Mouse (Mus musculus) heart, adult 8-10 months (tissue): Measurements from ENCODE around the gene Cntf. TPM values are rescaled to one million over a fixed set of nuclear protein-coding genes. Genes with fewer than 3 reads are reported as not detected.
"Not testable (repeated sequence)": the region's sequence is repeated elsewhere in the genome, so short reads cannot be mapped to it uniquely, and the experiment has no call there.

ENCODE experiments used
- DNase-seq: peaks from one replicate; pipeline ENCODE4 v3.0.0; 2022; ENCODE audit warnings: low spot score
- total RNA-seq, 4 experiments: library from RNA; stranded (reverse); gene quantifications; 2 replicates each; pipeline ENCODE4 v1.2.4; 2022

Cntf gene
- total RNA-seq, 4 experiments from 2014 or later, result 0.52 to 1.9 (median 0.95) TPM

DNA sequence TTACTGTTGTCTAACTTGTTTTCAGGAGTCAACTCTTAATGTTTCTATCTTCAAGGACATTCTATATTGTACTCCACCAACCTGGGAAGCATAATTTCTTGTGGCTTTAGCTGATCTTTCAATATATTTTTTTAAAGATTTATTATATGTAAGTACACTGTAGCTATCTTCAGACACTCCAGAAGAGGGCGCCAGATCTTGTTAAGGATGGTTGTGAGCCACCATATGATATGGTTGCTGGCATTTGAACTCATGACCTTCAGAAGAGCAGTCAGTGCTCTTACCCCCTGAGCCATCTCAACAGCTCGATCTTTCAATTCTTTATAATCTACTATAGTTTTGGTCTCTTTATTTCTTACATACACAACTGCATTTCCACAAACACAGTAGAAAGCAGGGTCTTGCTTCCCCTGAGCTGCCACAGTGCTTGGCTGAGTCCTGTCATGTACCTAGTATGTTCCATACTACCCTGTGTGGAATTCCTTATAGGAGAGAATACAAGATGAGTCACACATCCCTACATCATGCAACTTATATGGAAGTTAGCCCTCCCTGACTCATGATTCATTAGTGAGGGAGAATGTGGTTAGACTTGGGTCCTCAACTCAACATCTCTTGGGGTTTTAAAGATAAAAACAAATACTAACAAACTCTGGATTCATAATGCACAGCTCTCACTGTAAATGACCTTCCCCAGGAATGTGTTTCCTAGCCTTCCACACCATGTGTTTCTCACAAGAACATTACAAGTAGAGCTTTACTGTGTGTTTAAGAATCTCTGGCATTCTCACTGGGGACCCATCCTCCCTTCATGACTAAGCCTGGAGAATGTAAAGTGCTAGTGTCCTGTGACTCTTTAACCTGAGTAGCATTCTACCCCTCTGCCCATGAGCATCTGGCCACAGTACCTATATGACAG lies 3.0 kb downstream of the Cntf start:
- no peak for DNase-seq

DNA sequence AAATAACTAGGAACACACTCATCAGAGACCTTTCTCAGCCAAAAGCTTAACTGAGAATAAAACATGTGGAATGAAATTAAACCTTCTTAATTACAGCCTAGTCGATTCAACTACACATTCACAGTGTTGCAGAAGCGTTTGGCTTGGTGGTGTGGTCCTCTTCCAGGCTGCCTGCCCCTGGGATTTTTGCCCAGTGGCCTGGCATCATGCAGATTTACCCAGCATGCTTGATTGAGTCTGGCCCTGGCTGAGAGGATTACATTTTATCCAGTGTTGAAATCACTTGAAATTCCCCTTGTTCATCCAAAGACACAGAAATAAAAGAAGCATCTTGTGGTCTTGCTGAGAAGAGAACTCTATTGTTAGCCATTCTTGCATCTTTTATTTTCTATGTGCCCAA lies 5.8 kb downstream of the Cntf start:
- DNase-seq, result peak; percentile 22

DNA sequence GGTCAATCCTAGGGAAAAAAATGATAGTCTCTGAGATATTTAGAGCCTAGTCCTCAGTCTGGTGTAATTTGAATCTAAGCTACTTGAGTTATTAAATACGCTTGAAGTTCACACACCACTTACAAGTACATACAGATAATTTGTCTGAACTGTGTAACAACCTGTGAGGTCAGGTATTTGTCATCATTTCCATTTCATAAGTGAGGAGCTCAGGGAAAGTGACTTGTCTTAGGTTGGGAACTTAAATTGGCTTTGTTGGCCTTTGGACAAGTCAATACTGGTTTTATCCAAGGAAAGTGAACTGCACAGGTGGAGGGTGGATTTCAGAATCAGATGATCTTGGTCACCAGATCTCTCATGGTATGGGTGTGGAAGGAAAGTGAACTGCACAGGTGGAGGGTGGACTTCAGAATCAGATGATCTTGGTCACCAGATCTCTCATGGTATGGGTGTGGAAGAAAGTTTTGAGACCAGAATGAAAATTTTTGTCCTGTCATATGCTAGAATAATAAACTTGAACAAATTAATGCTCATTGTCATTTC lies 6.4 kb downstream of the Cntf start:
- DNase-seq, result no peak

DNA sequence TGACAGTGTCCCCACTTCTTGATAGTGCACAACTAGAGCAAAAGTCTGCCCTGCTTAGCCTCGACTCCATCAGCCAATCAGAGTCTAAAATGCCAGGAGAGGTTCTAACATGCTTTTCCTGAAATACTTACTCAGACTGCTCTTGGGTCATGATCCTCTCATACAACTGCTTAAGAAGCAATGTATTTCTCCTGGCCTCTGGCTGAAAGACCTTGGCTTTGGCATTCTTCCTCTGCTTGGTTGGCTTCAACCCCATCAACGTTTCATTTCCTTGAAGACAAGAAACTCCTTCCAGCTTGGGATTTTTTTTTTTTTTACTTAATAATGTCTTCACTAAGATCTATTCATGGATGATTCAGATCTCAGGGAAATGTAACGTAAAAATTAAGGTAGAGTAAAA lies 9.1 kb downstream of the Cntf start:
- no peak for DNase-seq

DNA sequence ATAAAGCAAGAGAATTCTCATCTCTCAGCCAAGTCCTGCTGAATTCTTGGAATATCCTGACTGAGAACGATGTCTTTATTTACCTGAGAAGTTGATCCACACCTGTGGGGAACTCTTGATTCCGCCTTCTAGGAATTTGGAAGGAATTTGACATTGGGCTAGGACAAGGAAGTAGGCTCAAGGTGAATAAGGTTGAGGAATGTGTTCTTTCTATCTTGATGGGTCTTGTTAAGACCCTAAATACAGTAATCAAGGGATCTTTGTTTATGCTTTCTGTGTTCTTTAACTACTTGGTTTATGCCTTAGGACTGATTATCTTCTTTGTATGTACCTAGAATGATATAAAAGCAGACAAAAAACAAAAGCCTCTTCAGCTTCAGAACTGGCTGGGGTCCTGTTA lies 33.5 kb downstream of the Cntf start:
- no peak for DNase-seq

DNA sequence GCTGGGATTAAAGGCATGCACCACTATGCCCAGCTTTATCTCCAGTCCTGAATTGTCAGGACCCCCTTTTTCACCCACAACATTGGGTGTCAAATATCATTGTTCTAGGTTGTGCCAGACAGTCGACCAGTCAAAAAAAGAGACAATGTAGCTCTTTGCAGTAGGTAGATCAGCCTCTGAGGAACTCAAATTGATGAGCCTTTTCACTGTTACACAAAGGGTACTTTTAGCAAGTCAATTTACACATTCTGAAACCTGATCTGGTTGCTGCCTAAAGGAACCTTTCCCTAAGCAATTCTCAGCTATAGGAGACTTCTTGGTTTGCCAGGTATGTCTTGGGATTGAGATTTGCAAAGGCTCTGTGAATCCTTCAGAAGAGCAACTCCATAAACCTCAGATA lies 34.4 kb downstream of the Cntf start:
- DNase-seq, result no peak

DNA sequence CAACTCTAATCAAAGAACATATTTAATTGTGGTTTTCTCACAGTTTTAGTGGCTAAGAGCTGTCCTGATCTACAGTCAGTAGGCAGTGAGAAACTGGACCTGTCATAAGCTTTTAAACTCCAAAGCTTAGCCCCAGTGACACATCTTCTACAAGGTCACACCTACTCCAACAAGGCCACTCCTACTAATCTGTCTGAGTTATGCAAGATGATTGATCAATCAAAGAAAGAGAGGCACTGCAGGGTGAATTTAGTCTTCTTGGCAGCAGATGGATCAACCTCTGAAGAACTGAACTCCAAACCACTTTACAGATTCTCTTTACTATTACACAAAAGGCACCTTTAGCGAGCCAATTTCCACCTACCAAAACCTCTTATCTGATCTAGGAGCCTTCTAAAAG lies 39.6 kb downstream of the Cntf start:
- no peak for DNase-seq

DNA sequence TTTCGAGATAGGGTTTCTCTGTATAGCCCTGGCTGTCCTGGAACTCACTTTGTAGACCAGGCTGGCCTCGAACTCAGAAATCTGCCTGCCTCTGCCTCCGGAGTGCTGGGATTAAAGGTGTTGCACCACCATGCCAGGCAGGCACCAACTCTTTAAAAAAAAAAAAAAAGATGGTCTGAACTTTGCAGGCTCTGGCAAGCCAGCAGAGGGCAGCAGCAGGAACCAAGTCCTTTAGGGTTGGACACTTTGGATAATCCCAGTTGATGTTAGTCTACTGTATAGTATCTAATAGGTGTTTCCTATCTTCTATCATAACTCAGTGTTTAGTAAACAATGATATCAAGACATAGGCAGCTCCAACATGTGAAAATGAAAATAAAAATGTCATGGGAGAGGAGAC lies 43.1 kb downstream of the Cntf start:
- peak; percentile 26 for DNase-seq

DNA sequence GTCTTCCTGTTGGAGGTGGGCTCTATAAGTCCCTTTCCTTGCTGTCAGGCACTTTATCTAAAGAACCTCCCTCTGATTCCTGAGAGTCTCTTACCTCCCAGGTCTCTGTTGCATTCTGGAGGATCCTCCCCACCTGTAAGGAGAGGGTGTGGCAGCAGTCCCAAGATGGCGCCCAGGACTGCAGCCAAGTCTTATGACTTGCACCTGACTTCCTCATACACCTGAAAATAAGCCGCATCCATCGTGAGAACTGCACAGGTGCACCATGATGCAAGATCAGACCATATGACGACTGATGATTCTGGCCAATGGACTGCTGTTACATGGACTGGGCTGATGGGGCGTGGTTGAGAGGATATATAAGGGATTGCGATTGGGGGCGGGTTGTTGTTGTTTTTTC lies 43.8 kb downstream of the Cntf start:
- DNase-seq, result not testable (repeated sequence)

DNA sequence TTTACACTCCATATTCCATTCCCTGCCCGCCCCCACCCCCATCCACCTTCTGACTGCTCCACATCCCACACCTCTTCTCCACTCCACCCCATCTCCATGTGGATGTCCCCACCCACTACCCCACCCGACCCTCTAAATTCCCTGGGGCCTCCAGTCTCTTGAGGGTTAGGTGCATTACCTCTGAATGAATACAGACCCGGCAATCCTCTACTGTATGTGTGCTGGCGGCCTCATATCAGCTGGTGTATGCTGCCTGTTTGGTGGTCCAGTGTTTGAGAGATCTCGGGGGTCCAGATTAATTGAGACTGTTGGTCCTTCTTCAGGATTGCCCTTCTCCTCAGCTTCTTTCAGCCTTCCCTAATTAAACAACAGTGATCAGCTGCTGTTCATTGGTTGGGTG lies 44.5 kb downstream of the Cntf start:
- DNase-seq, result not testable (repeated sequence)

DNA sequence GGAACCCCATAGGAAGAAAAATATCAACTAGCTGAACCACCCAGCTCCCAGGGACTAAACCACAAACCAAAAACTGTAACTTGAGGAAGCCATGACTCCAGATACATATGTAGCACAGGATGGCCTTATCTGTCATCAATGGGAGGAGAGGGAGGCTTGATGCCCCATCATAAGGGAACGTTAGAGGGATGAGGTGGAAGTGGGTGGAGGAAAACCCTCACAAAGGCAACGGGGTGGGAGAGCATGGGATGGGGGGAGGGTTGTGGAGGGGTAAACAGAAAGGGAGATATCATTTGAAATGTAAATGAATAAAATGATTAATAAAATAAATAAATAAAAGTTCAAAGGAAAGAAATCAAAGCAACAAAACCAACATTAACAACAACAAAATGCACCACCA lies 45.0 kb downstream of the Cntf start:
- DNase-seq, result no peak

DNA sequence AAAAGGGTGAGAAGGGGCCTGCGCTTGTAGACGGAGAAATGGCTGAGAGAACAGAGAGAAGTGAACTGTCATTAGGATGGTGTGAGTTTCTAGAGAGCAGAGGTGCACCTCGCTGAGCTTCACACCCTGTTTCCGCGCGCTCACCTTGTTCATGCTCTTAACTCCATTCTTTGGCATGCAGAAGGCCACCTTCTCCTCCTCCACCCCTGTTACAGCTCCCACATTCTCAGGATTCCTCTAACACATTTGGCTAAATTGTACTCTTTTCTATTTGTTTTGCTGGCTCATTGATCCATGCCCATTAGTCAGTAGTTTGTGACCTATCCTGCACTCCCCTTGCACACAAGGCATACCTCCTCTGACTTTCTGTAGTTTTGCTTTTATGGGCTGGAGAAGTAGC lies 46.2 kb downstream of the Cntf start:
- no peak for DNase-seq

Other genes starting within 250 kb of the Cntf start
- 1 to 10 TPM; 2.6 to 6.7 (median 3.8) TPM for gene Fam111a, start 219.9 kb downstream of the Cntf start, total RNA-seq
- gene Gm4952, start 165.7 kb downstream of the Cntf start, total RNA-seq, result not detected
- gene Glyat, start 132.3 kb downstream of the Cntf start, total RNA-seq, result not detected
- not detected for gene Olfr1442, start 95.2 kb downstream of the Cntf start, total RNA-seq
- gene Olfr1443, start 87.5 kb downstream of the Cntf start, total RNA-seq, result not detected
- not detected for gene Keg1, start 69.8 kb downstream of the Cntf start, total RNA-seq
- 10 to 100 TPM; 75.1 to 88.7 (median 81.0) TPM for gene Zfp91, start 30.5 kb upstream of the Cntf start, total RNA-seq
- gene Lpxn, start 30.6 kb upstream of the Cntf start, total RNA-seq, result 1 to 10 TPM in 1 of 4 experiments, under 1 TPM in 3; 0.60 to 1.1 (median 0.71) TPM
- not detected for gene Gm5244, start 81.0 kb upstream of the Cntf start, total RNA-seq
- not detected for gene Olfr1444, start 91.7 kb upstream of the Cntf start, total RNA-seq
- gene Olfr1445, start 118.2 kb upstream of the Cntf start, total RNA-seq, result not detected
- gene Olfr1446, start 127.9 kb upstream of the Cntf start, total RNA-seq, result not detected
- gene Olfr1447, start 138.1 kb upstream of the Cntf start, total RNA-seq, result not detected
- not detected for gene Olfr1448, start 158.8 kb upstream of the Cntf start, total RNA-seq
- gene Olfr1449, start 165.2 kb upstream of the Cntf start, total RNA-seq, result not detected
- gene Olfr1450, start 184.6 kb upstream of the Cntf start, total RNA-seq, result not detected
- gene Olfr1451, start 229.4 kb upstream of the Cntf start, total RNA-seq, result not detected